Comparison of ENCODE assay signal across 9 mouse cellular contexts in the genomic region with DNA sequence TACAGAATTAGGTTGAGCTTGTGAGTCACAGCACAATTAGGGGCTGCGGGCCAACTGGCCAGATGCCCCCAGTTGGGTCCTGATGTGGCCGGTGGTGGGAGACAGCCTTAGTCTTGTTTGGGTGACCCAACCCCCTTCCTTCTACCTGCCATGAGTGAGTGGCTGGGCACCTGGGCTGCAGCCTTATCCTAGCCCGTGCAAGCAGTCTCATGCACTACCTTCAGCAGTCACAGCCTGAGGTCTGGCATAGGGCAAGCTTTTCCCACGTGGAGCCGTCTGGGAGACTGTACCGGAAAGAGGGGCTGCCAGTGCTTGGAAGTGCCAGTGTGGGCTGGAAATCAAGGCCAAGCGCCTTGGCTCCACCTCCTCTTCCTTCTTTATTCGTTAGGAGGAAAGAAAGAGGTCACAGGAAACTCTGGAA. TPM values are rescaled to one million over a fixed set of nuclear protein-coding genes. Genes with fewer than 3 reads are reported as not detected.
DNase-seq lines count a peak whose midpoint lies in the region; ATAC-seq and TF ChIP-seq lines count a peak whose summit lies in the region.
"Had no signal": no experiment of that assay in that cellular context is flagged by ENCODE, and none has a peak within 500 bp of the region (broad histone marks: within the 10 kb centered on the region; RNA-seq: fewer than 3 reads in every experiment).

No protein-coding gene starts in this region.

- H3K9me3 ChIP-seq in forebrain, postnatal 0 days (ENCODE audit: low read length): no peaks in the 10 kb centered on the region
- no peaks in the 10 kb centered on the region for H3K9me3 ChIP-seq in forebrain, embryonic 10.5 days
- H3K9me3 ChIP-seq in E14TG2a.4 (ENCODE audit: low read length): no peaks in the 10 kb centered on the region
- no peaks in the 10 kb centered on the region for H3K9me3 ChIP-seq in liver, embryonic 16.5 days (replicated peaks; ENCODE audit: control insufficient read depth, low read length)

- no peaks in the 10 kb centered on the region for H3K27me3 ChIP-seq in forebrain, postnatal 0 days (ENCODE audit: insufficient read depth, low read length)
- no peaks in the 10 kb centered on the region for H3K27me3 ChIP-seq in forebrain, embryonic 10.5 days (ENCODE audit: poor library complexity, severe bottlenecking)
- H3K27me3 ChIP-seq in E14TG2a.4 (ENCODE audit: insufficient read depth, low read length): no peaks in the 10 kb centered on the region; the same call in 1 of the 2 replicates
- H3K27me3 ChIP-seq in liver, embryonic 16.5 days (ENCODE audit: control insufficient read depth, insufficient read depth, low read depth, low read length): no peaks in the 10 kb centered on the region

- peak; percentile 76; the same call in 1 of the 2 replicates for ATAC-seq in forebrain, postnatal 0 days
- 0 out of 2 replicates have a peak, but pooled peaks have one; percentile 39 for ATAC-seq in liver, embryonic 16.5 days (ENCODE audit: low read depth)
- ATAC-seq in activated CD4-positive, CD25-positive, alpha-beta regulatory T cell, adult 4 months: no peak

- H3K27ac ChIP-seq in forebrain, postnatal 0 days (ENCODE audit: low read depth, low read length): no peak overlapping the region
- H3K27ac ChIP-seq in forebrain, embryonic 10.5 days: no peak overlapping the region
- H3K27ac ChIP-seq in liver, embryonic 16.5 days (ENCODE audit: low read length): no peak overlapping the region

- TF ChIP-seq CTCF in forebrain, postnatal 0 days (IDR thresholded peaks at IDR 0.05; ENCODE audit: low read depth): no peak
- no peak for TF ChIP-seq CTCF in E14TG2a.4 (conservative IDR thresholded peaks at IDR 0.05; ENCODE audit: low read length)

- H3K4me1 ChIP-seq in forebrain, postnatal 0 days (ENCODE audit: insufficient read depth): peaks cover 3% of the 10 kb centered on the region; the same call in 1 of the 2 replicates
- H3K4me1 ChIP-seq in forebrain, embryonic 10.5 days: peaks cover 6% of the 10 kb centered on the region
- peaks cover 97% of the 10 kb centered on the region for H3K4me1 ChIP-seq in E14TG2a.4 (replicated peaks; ENCODE audit: low read depth, low read length)
- H3K4me1 ChIP-seq in liver, embryonic 16.5 days (ENCODE audit: control insufficient read depth, low read depth, low read length): no peaks in the 10 kb centered on the region

- 30% methylated on average over 7 of the region's 8 CpGs for whole genome bisulfite sequencing in forebrain, postnatal 0 days
- WGBS in forebrain, embryonic 10.5 days: 59% methylated on average over 8 of the region's 8 CpGs
- 21% methylated on average over 8 of the region's 8 CpGs for WGBS in liver, embryonic 16.5 days (ENCODE audit: insufficient replicate concordance)

- no peak overlapping the region for H3K4me2 ChIP-seq in forebrain, postnatal 0 days (ENCODE audit: low read depth)
- H3K4me2 ChIP-seq in liver, embryonic 16.5 days (ENCODE audit: low read depth, low read length): no peak overlapping the region

- no peak overlapping the region for H3K4me3 ChIP-seq in forebrain, postnatal 0 days (ENCODE audit: low read depth, low read length)
- H3K4me3 ChIP-seq in forebrain, embryonic 10.5 days: no peak overlapping the region
- peak overlapping the region; percentile 73 for H3K4me3 ChIP-seq in E14TG2a.4 (replicated peaks; ENCODE audit: low read length)
- no peak overlapping the region for H3K4me3 ChIP-seq in liver, embryonic 16.5 days (ENCODE audit: low read depth, low read length)

- peak; percentile 58 for DNase-seq in forebrain, postnatal 0 days
- DNase-seq in forebrain, embryonic 10.5 days (ENCODE audit: extremely low spot score, low spot score): no peak
- DNase-seq in cerebellum, postnatal 14 days: peak; percentile 85 to 88
- DNase-seq in heart, postnatal 14 days: peak; percentile 63 to 71
- no peak for DNase-seq in natural killer cell, adult 2 months (ENCODE audit: low spot score in 2 of 2)

- H3K36me3 ChIP-seq in forebrain, postnatal 0 days (ENCODE audit: insufficient read depth): no peaks in the 10 kb centered on the region
- no peaks in the 10 kb centered on the region for H3K36me3 ChIP-seq in forebrain, embryonic 10.5 days (replicated peaks)
- H3K36me3 ChIP-seq in E14TG2a.4 (ENCODE audit: insufficient read depth, low read length): no peaks in the 10 kb centered on the region
- no peaks in the 10 kb centered on the region for H3K36me3 ChIP-seq in liver, embryonic 16.5 days (ENCODE audit: control insufficient read depth, insufficient read depth)

- H3K9ac ChIP-seq in forebrain, postnatal 0 days: no peak overlapping the region
- no peak overlapping the region for H3K9ac ChIP-seq in liver, embryonic 16.5 days (ENCODE audit: low read depth, low read length)

- intact Hi-C loops in heart, postnatal 14 days (cut with DNase I): no loop called here

RNA-seq across cellular contexts. Expression of a gene that starts 13.4 kb away (rescaled TPM):
- 30.4 and 36.2 TPM in 2 replicates for total RNA-seq in forebrain, postnatal 0 days (2014; rRNA removed)
- polyA plus RNA-seq in forebrain, postnatal 0 days (2015; fragmentation: Nextera tagmentation; extraction: Ambion mirVana): 31.7 and 37.3 TPM in 2 replicates
- polyA plus RNA-seq in forebrain, embryonic 10.5 days (2016; fragmentation: Nextera tagmentation; extraction: Ambion mirVana): 1.4 and 2.1 TPM in 2 replicates
- total RNA-seq in heart, postnatal 14 days (2021): 100 to 1,000 TPM; 151 to 162 TPM
- 1.0 and 1.1 TPM in 2 replicates for polyA plus RNA-seq in liver, embryonic 16.5 days (2015; fragmentation: Nextera tagmentation; extraction: Ambion mirVana)
- under 1 TPM in 1 of 2 experiments, not detected in 1; 0.21 TPM for polyA plus RNA-seq in activated CD4-positive, CD25-positive, alpha-beta regulatory T cell, adult 4 months (2017; shearing (Covaris generic))
- total RNA-seq: CH12.LX had no signal

Comparison
In these comparisons a context has a peak if more than half of its experiments do, and no peak if none do; other contexts are left out.
1. DNase-seq: peak in forebrain, postnatal 0 days (single experiment), cerebellum, postnatal 14 days (2 of 2) and heart, postnatal 14 days (2 of 2); none in forebrain, embryonic 10.5 days (single experiment) and natural killer cell, adult 2 months (0 of 2).
2. RNA of a gene that starts 13.4 kb away (polyA plus RNA-seq): 31.7 to 37.3 TPM in forebrain, postnatal 0 days; 1.4 to 2.1 TPM in forebrain, embryonic 10.5 days, 1.0 to 1.1 TPM in liver, embryonic 16.5 days and 0.21 TPM in activated CD4-positive, CD25-positive, alpha-beta regulatory T cell, adult 4 months; every median in the first group is over 10 times any median in the second.